Mouse (Mus musculus): Measurements from ENCODE around the gene Edrf1. TPM values are rescaled to one million over a fixed set of nuclear protein-coding genes. Genes with fewer than 3 reads are reported as not detected.

The Edrf1 gene
- polyA plus RNA-seq, 2 experiments: 8.7 to 9.8 TPM

DNA sequence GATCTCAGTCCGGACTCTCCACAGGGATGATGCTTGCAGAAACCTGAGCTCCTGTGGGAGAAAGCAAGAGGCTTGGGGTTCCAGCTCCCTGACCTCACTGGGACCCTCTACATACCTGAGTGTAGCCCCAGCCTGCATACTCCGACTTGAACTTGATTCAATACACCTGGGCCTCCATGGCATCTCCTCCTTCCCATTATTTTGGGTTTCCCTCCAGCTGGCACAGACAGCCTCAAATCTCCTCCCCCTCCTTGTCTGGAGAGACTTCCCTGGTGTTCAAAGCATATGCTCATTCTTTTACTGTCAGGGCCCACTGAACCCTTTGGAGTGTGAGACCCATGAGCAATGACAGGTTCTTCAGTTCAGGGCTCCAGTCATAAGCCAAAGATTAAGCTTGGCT is 24.4 kb upstream of the Edrf1 start:
- Histone ChIP-seq H3K36me3 (replicated peaks; ENCODE audit: control insufficient read depth, insufficient read depth, low read depth) (no peaks in the 10 kb centered on the region), H3K4me1 (replicated peaks; ENCODE audit: control insufficient read depth in 2 of 2, insufficient read depth in 2 of 2, low read length in 1 of 2) (no peaks in the 10 kb centered on the region), H3K27ac (no peak overlapping the region), H3K4me2 (ENCODE audit: low read depth) (no peak overlapping the region), H3K9ac (replicated peaks) (no peak overlapping the region), H3K4me3 (ENCODE audit: insufficient read depth in 1 of 2, low read depth in 2 of 2, low read length in 2 of 2) (no peak overlapping the region), H3K9me3 (ENCODE audit: control insufficient read depth, low read length) (no peaks in the 10 kb centered on the region), H3K27me3 (ENCODE audit: control insufficient read depth, insufficient read depth, low read length) (no peaks in the 10 kb centered on the region)
- no peak for DNase-seq (ENCODE audit: low read depth in 3 of 3, low spot score in 3 of 3)
- WGBS (ENCODE audit: insufficient replicate concordance): 34% methylated on average over 2 of the region's 2 CpGs
- no peak for ATAC-seq (ENCODE audit: insufficient read depth)
- TF ChIP-seq CTCF (IDR thresholded peaks at IDR 0.05; ENCODE audit: low read depth) (no peak), EP300 (IDR thresholded peaks at IDR 0.05; ENCODE audit: low read depth) (no peak)

DNA sequence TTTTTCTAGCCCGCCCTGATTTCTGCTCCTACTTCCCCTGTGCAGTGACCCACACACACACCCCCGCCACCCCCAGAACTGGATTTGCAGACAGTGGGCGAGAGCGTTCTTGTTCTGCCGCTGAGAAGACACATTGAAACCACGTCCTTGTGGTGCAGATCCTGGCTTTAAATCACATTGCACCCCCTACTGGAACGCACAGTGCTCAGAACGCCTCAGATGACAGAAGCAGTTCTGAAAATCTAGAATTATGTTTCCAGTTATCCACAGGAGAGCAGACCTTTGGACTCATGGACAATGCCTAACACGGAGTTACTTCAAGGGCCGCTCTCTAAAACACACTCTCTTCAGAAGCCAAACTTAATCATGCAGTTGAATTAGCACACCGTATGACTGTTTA is 16.6 kb upstream of the Edrf1 start:
- no peak for DNase-seq (ENCODE audit: low read depth in 3 of 3, low spot score in 3 of 3)

DNA sequence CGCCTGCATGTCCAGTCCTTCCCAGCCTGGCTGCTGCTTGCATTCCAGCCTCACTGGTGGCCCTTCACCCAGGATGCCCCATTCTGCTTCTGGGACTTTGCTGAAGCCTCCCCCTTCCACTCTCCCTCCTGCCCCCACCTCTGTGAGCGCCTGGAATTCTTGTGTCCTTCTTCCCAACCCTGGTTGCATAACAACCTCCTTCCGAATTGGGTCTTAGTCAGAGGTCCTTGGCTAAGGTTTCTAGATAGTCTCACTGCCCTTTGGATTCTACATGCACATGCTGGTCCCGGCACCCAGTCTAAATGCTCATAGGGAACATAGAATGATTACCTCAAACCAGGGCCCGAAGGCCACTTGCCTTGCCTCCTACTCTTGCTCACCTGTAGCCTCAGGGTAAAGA is 14.1 kb upstream of the Edrf1 start:
- Histone ChIP-seq H3K4me1 (replicated peaks; ENCODE audit: control insufficient read depth in 2 of 2, insufficient read depth in 2 of 2, low read length in 1 of 2) (no peaks in the 10 kb centered on the region), H3K27me3 (ENCODE audit: control insufficient read depth, insufficient read depth, low read length) (no peaks in the 10 kb centered on the region), H3K9me3 (ENCODE audit: control insufficient read depth, low read length) (no peaks in the 10 kb centered on the region), H3K36me3 (replicated peaks; ENCODE audit: control insufficient read depth, insufficient read depth, low read depth) (no peaks in the 10 kb centered on the region), H3K27ac (no peak overlapping the region), H3K4me3 (ENCODE audit: insufficient read depth in 1 of 2, low read depth in 2 of 2, low read length in 2 of 2) (no peak overlapping the region), H3K9ac (replicated peaks) (no peak overlapping the region), H3K4me2 (ENCODE audit: low read depth) (no peak overlapping the region)
- TF ChIP-seq CTCF (IDR thresholded peaks at IDR 0.05; ENCODE audit: low read depth): no peak
- TF ChIP-seq EP300 (IDR thresholded peaks at IDR 0.05; ENCODE audit: low read depth): no peak
- ATAC-seq (ENCODE audit: insufficient read depth): no peak
- WGBS (ENCODE audit: insufficient replicate concordance): 55% methylated on average over 5 of the region's 5 CpGs
- no peak for DNase-seq (ENCODE audit: low read depth in 3 of 3, low spot score in 3 of 3)

More for the DNA sequence above, 16.6 kb upstream of the Edrf1 start:
- no peaks in the 10 kb centered on the region for H3K27me3 ChIP-seq (ENCODE audit: control insufficient read depth, insufficient read depth, low read length)
- no peak overlapping the region for H3K27ac ChIP-seq
- no peak for ATAC-seq (ENCODE audit: insufficient read depth)
- H3K36me3 ChIP-seq (replicated peaks; ENCODE audit: control insufficient read depth, insufficient read depth, low read depth): no peaks in the 10 kb centered on the region
- H3K4me3 ChIP-seq (ENCODE audit: insufficient read depth in 1 of 2, low read depth in 2 of 2, low read length in 2 of 2): no peak overlapping the region
- H3K9me3 ChIP-seq (ENCODE audit: control insufficient read depth, low read length): no peaks in the 10 kb centered on the region
- H3K9ac ChIP-seq (replicated peaks): no peak overlapping the region
- 47% methylated on average over 11 of the region's 11 CpGs for WGBS (ENCODE audit: insufficient replicate concordance)
- no peak overlapping the region for H3K4me2 ChIP-seq (ENCODE audit: low read depth)
- TF ChIP-seq CTCF (IDR thresholded peaks at IDR 0.05; ENCODE audit: low read depth): peak; percentile 33
- TF ChIP-seq EP300 (IDR thresholded peaks at IDR 0.05; ENCODE audit: low read depth): no peak
- no peaks in the 10 kb centered on the region for H3K4me1 ChIP-seq (replicated peaks; ENCODE audit: control insufficient read depth in 2 of 2, insufficient read depth in 2 of 2, low read length in 1 of 2)

DNA sequence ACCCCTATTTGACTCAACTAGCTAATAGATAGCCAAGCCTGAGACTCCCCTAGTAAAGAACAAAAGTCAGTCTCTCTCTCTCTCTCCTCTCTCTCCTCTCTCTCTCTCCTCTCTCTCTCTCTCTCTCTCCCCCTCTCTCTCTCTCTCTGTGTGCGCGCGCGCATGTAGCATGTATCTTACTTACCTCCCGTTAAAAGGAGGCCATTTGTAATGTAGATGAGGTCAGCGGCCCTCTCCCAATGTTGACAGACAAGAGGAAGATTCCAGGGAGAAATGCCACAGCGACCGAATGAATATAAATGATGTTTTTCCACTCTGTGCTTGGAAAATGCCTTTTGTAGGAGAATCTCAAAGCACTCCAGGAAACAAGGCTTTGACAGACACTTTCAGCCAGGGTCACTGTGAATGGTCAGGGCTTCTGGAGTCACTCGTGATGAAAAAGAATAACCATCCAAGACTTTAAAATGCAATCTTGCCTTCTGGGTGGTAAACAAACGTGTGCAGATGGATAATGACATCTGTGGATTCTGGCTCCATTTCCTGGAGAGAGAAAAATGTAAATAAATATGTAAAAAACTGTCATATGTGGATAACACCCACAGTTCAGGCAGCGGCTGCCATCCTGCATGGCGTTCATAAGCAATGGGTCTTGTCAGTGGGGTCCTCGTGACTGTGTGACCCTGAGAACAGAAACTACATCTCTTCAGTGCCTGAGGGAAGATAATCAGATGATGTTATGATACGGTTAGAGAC is 10.0 kb upstream of the Edrf1 start:
- no peak for TF ChIP-seq EP300 (IDR thresholded peaks at IDR 0.05; ENCODE audit: low read depth)
- no peak for TF ChIP-seq CTCF (IDR thresholded peaks at IDR 0.05; ENCODE audit: low read depth)
- Histone ChIP-seq H3K4me3 (ENCODE audit: insufficient read depth in 1 of 2, low read depth in 2 of 2, low read length in 2 of 2) (no peak overlapping the region), H3K4me2 (ENCODE audit: low read depth) (no peak overlapping the region), H3K27ac (no peak overlapping the region), H3K27me3 (ENCODE audit: control insufficient read depth, insufficient read depth, low read length) (no peaks in the 10 kb centered on the region; the same call in 1 of the 2 replicates), H3K9me3 (ENCODE audit: control insufficient read depth, low read length) (no peaks in the 10 kb centered on the region), H3K4me1 (replicated peaks; ENCODE audit: control insufficient read depth in 2 of 2, insufficient read depth in 2 of 2, low read length in 1 of 2) (no peaks in the 10 kb centered on the region), H3K9ac (replicated peaks) (no peak overlapping the region), H3K36me3 (replicated peaks; ENCODE audit: control insufficient read depth, insufficient read depth, low read depth) (no peaks in the 10 kb centered on the region)
- 55% methylated on average over 14 of the region's 14 CpGs for WGBS (ENCODE audit: insufficient replicate concordance)
- DNase-seq (ENCODE audit: low read depth in 3 of 3, low spot score in 3 of 3): no peak
- no peak for ATAC-seq (ENCODE audit: insufficient read depth)

DNA sequence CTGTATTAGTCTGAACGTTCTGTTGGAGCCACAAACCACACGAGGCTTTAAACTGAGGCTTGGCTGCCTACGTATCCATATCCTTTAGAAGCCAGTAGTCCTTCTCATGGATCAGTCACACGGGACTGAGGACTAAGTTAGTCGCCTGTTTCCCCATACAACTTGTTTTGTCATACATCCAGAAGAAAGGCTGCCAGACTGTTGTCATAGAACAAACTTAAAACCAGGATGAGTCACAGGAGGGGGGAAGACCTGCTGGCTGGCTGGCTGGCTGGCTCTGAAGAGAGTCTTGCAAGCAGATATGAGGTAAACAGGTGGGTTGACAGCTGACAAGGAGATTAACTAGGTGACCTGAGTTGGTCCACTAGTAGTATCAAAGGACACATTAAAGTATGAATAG is 6.5 kb upstream of the Edrf1 start:
- no peak overlapping the region for H3K27ac ChIP-seq
- H3K9ac ChIP-seq (replicated peaks): no peak overlapping the region
- H3K27me3 ChIP-seq (ENCODE audit: control insufficient read depth, insufficient read depth, low read length): no peaks in the 10 kb centered on the region; the same call in 1 of the 2 replicates
- DNase-seq (ENCODE audit: low read depth in 3 of 3, low spot score in 3 of 3): no peak
- 49% methylated on average over 5 of the region's 5 CpGs for WGBS (ENCODE audit: insufficient replicate concordance)
- no peaks in the 10 kb centered on the region for H3K4me1 ChIP-seq (replicated peaks; ENCODE audit: control insufficient read depth in 2 of 2, insufficient read depth in 2 of 2, low read length in 1 of 2)
- no peaks in the 10 kb centered on the region for H3K36me3 ChIP-seq (replicated peaks; ENCODE audit: control insufficient read depth, insufficient read depth, low read depth)
- no peaks in the 10 kb centered on the region for H3K9me3 ChIP-seq (ENCODE audit: control insufficient read depth, low read length)
- H3K4me2 ChIP-seq (ENCODE audit: low read depth): no peak overlapping the region
- TF ChIP-seq CTCF (IDR thresholded peaks at IDR 0.05; ENCODE audit: low read depth): no peak
- no peak for ATAC-seq (ENCODE audit: insufficient read depth)
- no peak overlapping the region for H3K4me3 ChIP-seq (ENCODE audit: insufficient read depth in 1 of 2, low read depth in 2 of 2, low read length in 2 of 2)

Measured in liver, embryonic 14.5 days (tissue).